Mouse (Mus musculus) cortical plate, adult 2 months (tissue): ENCODE results near the gene Zfp781. TPM values are rescaled to one million over a fixed set of nuclear protein-coding genes. Genes with fewer than 3 reads are reported as not detected.
A peak's percentile ranks its signal among the peaks of the same experiment; 100 is the strongest.
"Not testable (repeated sequence)": the region's sequence is repeated elsewhere in the genome, so short reads cannot be mapped to it uniquely, and the experiment has no call there.

Experiments used
- H3K27ac ChIP-seq: fragments of 200-500 bp; 2 replicates; pipeline ENCODE4 v1.5.1; 2012; ENCODE audit warnings: low read length, control low read depth, inconsistent platforms; ENCODE audit not compliant: insufficient read depth
- H3K4me1 ChIP-seq: fragments of 200-500 bp; 2 replicates; pipeline ENCODE4 v1.6.1; 2011; ENCODE audit warnings: low read length; ENCODE audit not compliant: control insufficient read depth, insufficient read depth
- H3K4me3 ChIP-seq: fragments of 200-500 bp; 2 replicates; pipeline ENCODE4 v1.5.1; 2011; ENCODE audit warnings: mild to moderate bottlenecking, low read length, control low read depth; ENCODE audit not compliant: insufficient read depth
- polyA plus RNA-seq: library from polyadenylated mRNA; depleted of rRNA; stranded (reverse); fragments of >200 nt; gene quantifications from 2 replicates; pipeline ENCODE4 v1.2.3, GENCODE M21; 2012; rRNA removed

Gene Zfp781
- 2.4 TPM in 2 replicates for polyA plus RNA-seq

DNA sequence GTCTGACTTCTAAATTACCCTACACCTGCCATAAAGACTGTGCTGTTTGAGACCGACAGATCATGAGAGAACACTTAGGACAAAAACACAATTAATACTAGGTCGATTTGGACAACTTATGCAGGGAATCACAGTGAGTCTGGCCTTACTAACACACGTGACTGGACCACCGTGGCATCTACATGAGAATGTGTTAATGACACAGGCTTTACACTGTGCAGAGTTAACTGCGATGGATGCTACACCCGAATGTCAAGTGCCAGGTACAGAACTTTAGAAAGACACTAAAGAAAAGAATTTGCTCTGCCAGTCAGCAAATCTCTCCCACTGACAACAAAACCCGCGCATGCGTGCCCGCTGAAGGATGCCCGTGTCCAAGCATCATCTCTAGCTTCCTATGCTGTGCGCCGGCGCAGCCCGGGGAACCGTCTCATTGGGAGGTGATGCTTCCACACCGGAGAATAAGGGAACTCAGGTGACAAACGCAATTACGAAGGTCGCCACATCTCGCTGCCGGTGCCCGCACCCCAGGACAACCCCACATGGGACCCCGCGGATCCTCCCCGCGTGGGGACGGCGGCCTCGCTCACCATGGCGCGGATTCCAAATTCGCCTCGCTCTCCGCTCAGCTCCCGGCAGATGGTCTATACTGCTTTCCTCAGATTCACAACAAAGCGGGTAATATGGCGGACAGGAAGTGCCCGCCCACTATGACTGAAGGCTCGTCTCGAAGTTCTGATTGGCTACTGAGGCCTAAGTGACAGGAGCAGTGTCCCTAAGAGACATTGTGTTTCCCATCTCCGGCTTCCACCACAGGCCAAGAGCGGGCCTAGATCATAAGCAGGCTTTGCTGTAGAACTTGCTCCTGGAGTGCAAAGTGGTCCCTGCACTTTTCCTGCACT lies at the start of gene Zfp781:
TSS of gene Zfp781 (minus strand) at position 639 of the 902 bp plus-strand sequence.
- H3K4me1 ChIP-seq, H3K27ac ChIP-seq, H3K4me3 ChIP-seq: not testable (repeated sequence)

DNA sequence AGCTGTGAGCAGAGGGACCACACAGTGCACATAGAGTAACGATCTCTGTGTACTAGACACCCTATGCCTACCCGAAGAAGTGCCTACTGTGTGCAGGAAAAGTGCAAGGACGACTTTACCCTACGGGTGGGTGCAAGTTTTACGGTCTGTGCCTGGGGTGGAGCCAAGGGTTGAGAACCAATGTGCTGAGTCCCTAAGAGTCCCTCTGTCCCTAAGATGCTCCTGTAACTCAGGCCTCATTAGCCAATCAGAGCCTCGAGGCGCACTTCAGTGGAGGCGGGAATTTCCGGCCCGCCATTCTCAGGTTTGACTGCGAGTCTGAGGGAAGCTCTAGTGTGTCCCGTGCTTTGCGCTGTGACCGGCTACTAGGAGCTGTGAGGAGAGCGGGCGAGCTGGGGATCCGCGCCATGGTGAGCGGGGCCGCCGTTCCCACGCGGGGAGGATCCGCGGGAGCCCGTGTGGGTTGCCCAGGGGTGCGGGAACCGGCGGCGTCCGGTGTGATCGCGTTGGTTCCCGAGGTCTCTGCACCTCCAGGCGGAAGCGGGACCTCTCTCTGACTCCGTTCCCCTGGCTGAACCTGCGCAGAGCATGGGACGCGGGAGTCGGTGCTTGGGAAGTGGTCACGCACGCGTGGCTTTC lies 48.2 kb upstream of the Zfp781 start:
- H3K4me3 ChIP-seq, H3K4me1 ChIP-seq, H3K27ac ChIP-seq: not testable (repeated sequence)

DNA sequence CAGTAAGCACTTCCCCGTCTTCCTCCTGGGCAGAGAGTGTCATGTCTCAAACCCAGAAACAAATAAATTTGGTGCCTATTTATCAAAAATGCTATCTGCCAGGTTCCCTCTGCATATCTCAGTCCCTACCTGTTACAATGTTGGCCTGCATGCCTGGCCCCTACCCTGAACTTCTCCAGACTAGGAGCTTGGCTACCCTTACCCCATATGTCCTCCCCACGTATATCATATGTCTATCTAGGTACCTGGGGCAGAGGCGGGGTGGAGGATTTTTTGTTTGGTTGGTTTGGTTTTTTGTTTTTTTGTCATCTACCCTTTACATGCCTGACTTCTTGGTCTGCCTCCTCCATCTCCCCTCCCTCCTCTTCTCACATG lies 451 bp upstream of the Zfp781 start:
- not testable (repeated sequence) for H3K4me3 ChIP-seq, H3K27ac ChIP-seq

DNA sequence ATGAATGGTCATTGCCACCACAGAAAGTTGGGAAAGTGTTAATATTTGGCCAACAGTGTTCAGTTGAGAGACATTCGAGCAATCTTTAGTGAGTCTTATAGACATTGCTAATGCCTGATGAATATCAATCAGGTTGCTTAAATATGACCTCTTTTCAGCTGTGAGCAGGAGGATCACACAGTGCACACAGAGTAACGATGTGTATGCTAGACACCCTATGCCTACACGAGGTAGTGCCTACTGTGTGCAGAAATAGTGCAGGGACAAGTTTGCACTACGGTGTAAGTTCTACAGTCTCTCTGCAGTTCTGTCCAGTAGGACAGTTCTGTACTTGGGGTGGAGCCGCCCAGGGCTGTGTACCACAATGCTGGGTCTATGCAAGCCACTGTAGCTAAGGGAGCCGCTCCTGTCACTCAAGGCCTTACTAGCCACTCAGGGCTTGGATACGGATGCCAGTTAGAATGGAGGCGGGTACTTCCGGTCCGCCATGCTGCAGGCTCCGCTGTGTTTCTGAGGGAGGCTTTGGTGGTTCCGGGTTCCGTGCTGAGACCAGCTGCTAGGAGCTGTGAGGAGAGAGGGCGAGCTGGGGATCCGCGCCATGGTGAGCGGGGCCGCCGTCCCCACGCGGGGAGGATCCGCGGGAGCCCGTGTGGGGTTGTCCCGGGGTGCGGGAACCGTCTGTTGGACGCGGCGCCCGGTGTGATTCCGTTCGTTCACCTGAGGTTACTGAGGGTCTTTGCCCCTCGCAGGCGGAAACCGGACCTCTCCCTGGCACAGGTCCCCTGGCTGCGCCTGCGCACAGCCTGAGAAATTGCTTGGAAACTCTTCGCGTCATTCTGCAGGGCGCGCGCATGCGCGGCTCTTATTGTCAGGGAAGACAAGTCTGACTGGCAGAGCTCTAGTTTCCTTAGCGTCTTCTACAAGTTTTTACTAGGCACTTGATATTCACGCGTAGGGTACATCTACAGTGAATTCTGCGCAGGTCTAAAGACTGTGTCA lies 66.6 kb downstream of the Zfp781 start, which contains the start of gene Gm32687:
TSS of gene Gm32687 (plus strand) at position 526 of the 999 bp plus-strand sequence.
- H3K27ac ChIP-seq, H3K4me1 ChIP-seq: not testable (repeated sequence)
- H3K4me3 ChIP-seq = peak within 1 kb of the TSS; percentile 23; the same call in 1 of the 2 replicates

More for the DNA sequence above, 451 bp upstream of the Zfp781 start:
- not testable (repeated sequence) for H3K4me1 ChIP-seq

Other genes starting within 250 kb of the Zfp781 start
- gene Zfp433, start 225.7 kb downstream of the Zfp781 start, polyA plus RNA-seq = 5.0 and 7.1 TPM in 2 replicates
- gene Gm3055, start 159.3 kb downstream of the Zfp781 start, polyA plus RNA-seq = 6.2 and 6.9 TPM in 2 replicates
- 0.49 and 0.65 TPM in 2 replicates for gene Gm4767, start 118.3 kb downstream of the Zfp781 start, polyA plus RNA-seq
- gene Gm32687, start 66.5 kb downstream of the Zfp781 start, polyA plus RNA-seq = 3.5 and 3.6 TPM in 2 replicates
- 6.1 and 6.8 TPM in 2 replicates for gene Zfp873, start 117.6 kb upstream of the Zfp781 start, polyA plus RNA-seq
- gene BC024063, start 152.9 kb upstream of the Zfp781 start, polyA plus RNA-seq = 1.5 and 1.7 TPM in 2 replicates
- 3.2 and 3.4 TPM in 2 replicates for gene AU041133, start 197.5 kb upstream of the Zfp781 start, polyA plus RNA-seq